ENCODE assay signal across 26 mouse cellular contexts in the genomic region with DNA sequence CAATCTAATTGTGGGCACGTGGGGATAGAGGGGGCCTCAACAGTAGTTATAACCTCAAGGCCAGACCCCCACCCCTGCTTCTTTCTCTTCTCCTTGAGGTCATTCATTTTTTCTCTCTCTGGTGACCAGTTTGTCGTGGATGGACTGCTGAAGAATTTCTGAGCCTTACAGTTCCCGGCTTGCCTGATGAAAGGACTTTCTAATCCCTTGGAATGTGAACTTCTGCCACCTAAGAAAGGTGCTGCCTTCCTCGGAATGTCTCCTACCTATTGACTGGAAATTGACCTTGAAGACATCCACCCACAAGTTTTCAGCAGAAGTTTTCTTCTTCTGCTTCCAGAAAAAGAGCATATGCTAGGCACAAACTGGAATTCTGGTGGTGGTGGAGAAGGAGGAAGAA. TPM values are rescaled to one million over a fixed set of nuclear protein-coding genes. Genes with fewer than 3 reads are reported as not detected.
A peak's percentile ranks its signal among the peaks of the same experiment; 100 is the strongest.
DNase-seq lines count a peak whose midpoint lies in the region; ATAC-seq lines count a peak whose summit lies in the region.
"Had no signal": no experiment of that assay in that cellular context is flagged by ENCODE, and none has a peak within 500 bp of the region (broad histone marks: within the 10 kb centered on the region; RNA-seq: fewer than 3 reads in every experiment).

No protein-coding gene starts in this region.

- H3K9me3 ChIP-seq in embryonic facial prominence, embryonic 11.5 days (replicated peaks; ENCODE audit: control insufficient read depth, low read length): no peaks in the 10 kb centered on the region
- H3K9me3 ChIP-seq in embryonic facial prominence, embryonic 10.5 days: no peaks in the 10 kb centered on the region
- H3K9me3 ChIP-seq in hindbrain, embryonic 10.5 days: no peaks in the 10 kb centered on the region
- H3K9me3 ChIP-seq in hindbrain, embryonic 14.5 days (ENCODE audit: control insufficient read depth, low read length): no peaks in the 10 kb centered on the region
- no peaks in the 10 kb centered on the region for H3K9me3 ChIP-seq in limb, embryonic 10.5 days (replicated peaks)
- H3K9me3 ChIP-seq: embryonic facial prominence, embryonic 13.5 days; G1E; hindbrain, embryonic 13.5 days had no signal

- DNase-seq in embryonic facial prominence, embryonic 11.5 days (ENCODE audit: low spot score): peak; percentile 5
- no peak for DNase-seq in embryonic facial prominence, embryonic 10.5 days (ENCODE audit: low spot score)
- no peak for DNase-seq in hindbrain, embryonic 10.5 days (ENCODE audit: low spot score)
- DNase-seq in hindbrain, embryonic 14.5 days (ENCODE audit: low spot score): no peak
- peak; percentile 4 for DNase-seq in urinary bladder, adult 2 months (ENCODE audit: low spot score)
- no peak for DNase-seq in urinary bladder, postnatal 25 days (ENCODE audit: low spot score)
- peak; percentile 7 for DNase-seq in limb, embryonic 10.5 days (ENCODE audit: low spot score)
- no peak for DNase-seq in embryo, embryonic 10.5 days (ENCODE audit: low spot score)
- DNase-seq: adrenal gland, postnatal 10 days; adrenal gland, postnatal 36 days; cerebellum, adult 11 months; cerebellum, adult 2 months; cerebellum, adult 9-11 months; cerebellum, postnatal 36 days; forebrain, postnatal 0 days; gastrocnemius, postnatal 25 days; kidney, adult 18-20 months had no signal

- ATAC-seq in embryonic facial prominence, embryonic 11.5 days (replicated peaks; ENCODE audit: insufficient number of reproducible peaks, low FRiP score, low TSS enrichment, low read depth): no peak
- no peak for ATAC-seq in hindbrain, embryonic 14.5 days (ENCODE audit: low FRiP score)
- ATAC-seq: forebrain, embryonic 14.5 days; hindbrain, postnatal 0 days; inflammation-experienced regulatory T-cells, adult 6 months; intestine, embryonic 16.5 days had no signal

- WGBS in embryonic facial prominence, embryonic 11.5 days: 51% methylated on average over 4 of the region's 4 CpGs
- WGBS in embryonic facial prominence, embryonic 10.5 days: 60% methylated on average over 4 of the region's 4 CpGs
- WGBS in hindbrain, embryonic 10.5 days: 67% methylated on average over 4 of the region's 4 CpGs
- WGBS in hindbrain, embryonic 14.5 days: 63% methylated on average over 4 of the region's 4 CpGs
- WGBS in limb, embryonic 10.5 days: 62% methylated on average over 4 of the region's 4 CpGs

- no peak overlapping the region for H3K27ac ChIP-seq in embryonic facial prominence, embryonic 11.5 days (replicated peaks; ENCODE audit: low read depth, low read length)
- no peak overlapping the region; the same call in 1 of the 2 replicates for H3K27ac ChIP-seq in embryonic facial prominence, embryonic 10.5 days (replicated peaks)
- H3K27ac ChIP-seq in hindbrain, embryonic 10.5 days: peak overlapping the region; percentile 77
- no peak overlapping the region for H3K27ac ChIP-seq in hindbrain, embryonic 14.5 days
- H3K27ac ChIP-seq in limb, embryonic 10.5 days: no peak overlapping the region
- H3K27ac ChIP-seq: embryonic facial prominence, embryonic 13.5 days; hindbrain, embryonic 13.5 days; hindbrain, postnatal 0 days had no signal

- H3K27me3 ChIP-seq in embryonic facial prominence, embryonic 11.5 days (ENCODE audit: control insufficient read depth, insufficient read depth, low read length): no peaks in the 10 kb centered on the region
- no peaks in the 10 kb centered on the region for H3K27me3 ChIP-seq in embryonic facial prominence, embryonic 10.5 days (replicated peaks; ENCODE audit: low read depth, poor library complexity, severe bottlenecking)
- no peaks in the 10 kb centered on the region for H3K27me3 ChIP-seq in hindbrain, embryonic 10.5 days (ENCODE audit: insufficient read depth, poor library complexity, severe bottlenecking)
- no peaks in the 10 kb centered on the region for H3K27me3 ChIP-seq in hindbrain, embryonic 14.5 days (ENCODE audit: control insufficient read depth, insufficient read depth, low read length)
- no peaks in the 10 kb centered on the region for H3K27me3 ChIP-seq in limb, embryonic 10.5 days (ENCODE audit: low read depth, poor library complexity, severe bottlenecking)
- H3K27me3 ChIP-seq: embryonic facial prominence, embryonic 13.5 days; hindbrain, embryonic 13.5 days had no signal

- no peak overlapping the region for H3K4me3 ChIP-seq in embryonic facial prominence, embryonic 11.5 days (ENCODE audit: low read depth, low read length)
- H3K4me3 ChIP-seq in embryonic facial prominence, embryonic 10.5 days: no peak overlapping the region
- no peak overlapping the region for H3K4me3 ChIP-seq in hindbrain, embryonic 10.5 days
- no peak overlapping the region for H3K4me3 ChIP-seq in hindbrain, embryonic 14.5 days (replicated peaks; ENCODE audit: low read length)
- no peak overlapping the region for H3K4me3 ChIP-seq in limb, embryonic 10.5 days
- H3K4me3 ChIP-seq: embryonic facial prominence, embryonic 13.5 days; erythroblast, embryonic 14.5 days; hindbrain, embryonic 13.5 days had no signal

- no peak overlapping the region for H3K4me2 ChIP-seq in embryonic facial prominence, embryonic 11.5 days (ENCODE audit: low read depth, low read length)
- no peak overlapping the region for H3K4me2 ChIP-seq in hindbrain, embryonic 14.5 days (replicated peaks)
- H3K4me2 ChIP-seq: embryonic facial prominence, embryonic 13.5 days; heart, embryonic 11.5 days; hindbrain, embryonic 13.5 days had no signal

- no peaks in the 10 kb centered on the region for H3K4me1 ChIP-seq in embryonic facial prominence, embryonic 11.5 days (ENCODE audit: control insufficient read depth, insufficient read depth, low read length)
- peaks cover 21% of the 10 kb centered on the region for H3K4me1 ChIP-seq in embryonic facial prominence, embryonic 10.5 days
- peaks cover 28% of the 10 kb centered on the region for H3K4me1 ChIP-seq in hindbrain, embryonic 10.5 days (replicated peaks)
- H3K4me1 ChIP-seq in hindbrain, embryonic 14.5 days (replicated peaks; ENCODE audit: control insufficient read depth, insufficient read depth, low read length): no peaks in the 10 kb centered on the region
- 0 out of 2 replicates have a peak, but pooled peaks cover 3% of the 10 kb centered on the region for H3K4me1 ChIP-seq in limb, embryonic 10.5 days
- H3K4me1 ChIP-seq: embryonic facial prominence, embryonic 13.5 days; hindbrain, embryonic 13.5 days had no signal

- H3K36me3 ChIP-seq in embryonic facial prominence, embryonic 11.5 days (replicated peaks; ENCODE audit: control insufficient read depth, insufficient read depth, low read depth, low read length): no peaks in the 10 kb centered on the region
- no peaks in the 10 kb centered on the region for H3K36me3 ChIP-seq in embryonic facial prominence, embryonic 10.5 days (replicated peaks)
- H3K36me3 ChIP-seq in hindbrain, embryonic 10.5 days: no peaks in the 10 kb centered on the region
- no peaks in the 10 kb centered on the region for H3K36me3 ChIP-seq in hindbrain, embryonic 14.5 days (replicated peaks; ENCODE audit: control insufficient read depth, insufficient read depth)
- no peaks in the 10 kb centered on the region for H3K36me3 ChIP-seq in limb, embryonic 10.5 days
- H3K36me3 ChIP-seq: embryonic facial prominence, embryonic 13.5 days; G1E; hindbrain, embryonic 13.5 days had no signal

- no peak overlapping the region for H3K9ac ChIP-seq in embryonic facial prominence, embryonic 11.5 days (replicated peaks; ENCODE audit: low read length)
- no peak overlapping the region for H3K9ac ChIP-seq in hindbrain, embryonic 14.5 days
- H3K9ac ChIP-seq: embryonic facial prominence, embryonic 13.5 days; forebrain, postnatal 0 days; hindbrain, embryonic 13.5 days had no signal

RNA-seq across cellular contexts. Expression of a gene that starts 38.2 kb away (rescaled TPM):
- 125 and 130 TPM in 2 replicates for polyA plus RNA-seq in embryonic facial prominence, embryonic 11.5 days (2014; fragmentation: Nextera tagmentation; extraction: Ambion mirVana)
- 151 and 156 TPM in 2 replicates for polyA plus RNA-seq in embryonic facial prominence, embryonic 10.5 days (2016; fragmentation: Nextera tagmentation; extraction: Ambion mirVana)
- polyA plus RNA-seq in hindbrain, embryonic 10.5 days (2016; fragmentation: Nextera tagmentation; extraction: Ambion mirVana): 162 and 170 TPM in 2 replicates
- 148 and 156 TPM in 2 replicates for polyA plus RNA-seq in hindbrain, embryonic 14.5 days (2014; fragmentation: Nextera tagmentation; extraction: Ambion mirVana)
- 75.3 and 95.1 TPM in 2 replicates for polyA plus RNA-seq in urinary bladder, adult 2 months (2012; rRNA removed)
- polyA plus RNA-seq in limb, embryonic 10.5 days (2016; fragmentation: Nextera tagmentation; extraction: Ambion mirVana): 142 and 155 TPM in 2 replicates

RNA-seq across cellular contexts. Expression of a gene that starts 42.9 kb away (rescaled TPM):
- 57.0 and 58.8 TPM in 2 replicates for polyA plus RNA-seq in embryonic facial prominence, embryonic 11.5 days (2014; fragmentation: Nextera tagmentation; extraction: Ambion mirVana)
- polyA plus RNA-seq in embryonic facial prominence, embryonic 10.5 days (2016; fragmentation: Nextera tagmentation; extraction: Ambion mirVana): 160 and 165 TPM in 2 replicates
- 180 and 207 TPM in 2 replicates for polyA plus RNA-seq in hindbrain, embryonic 10.5 days (2016; fragmentation: Nextera tagmentation; extraction: Ambion mirVana)
- polyA plus RNA-seq in hindbrain, embryonic 14.5 days (2014; fragmentation: Nextera tagmentation; extraction: Ambion mirVana): 70.5 and 87.5 TPM in 2 replicates
- polyA plus RNA-seq in urinary bladder, adult 2 months (2012; rRNA removed): 156 and 173 TPM in 2 replicates
- polyA plus RNA-seq in limb, embryonic 10.5 days (2016; fragmentation: Nextera tagmentation; extraction: Ambion mirVana): 158 TPM in 2 replicates

RNA-seq across cellular contexts. Expression of a gene that starts 59.4 kb away (rescaled TPM):
- 344 and 377 TPM in 2 replicates for polyA plus RNA-seq in embryonic facial prominence, embryonic 11.5 days (2014; fragmentation: Nextera tagmentation; extraction: Ambion mirVana)
- polyA plus RNA-seq in embryonic facial prominence, embryonic 10.5 days (2016; fragmentation: Nextera tagmentation; extraction: Ambion mirVana): 379 and 394 TPM in 2 replicates
- 387 and 389 TPM in 2 replicates for polyA plus RNA-seq in hindbrain, embryonic 10.5 days (2016; fragmentation: Nextera tagmentation; extraction: Ambion mirVana)
- polyA plus RNA-seq in hindbrain, embryonic 14.5 days (2014; fragmentation: Nextera tagmentation; extraction: Ambion mirVana): 324 and 357 TPM in 2 replicates
- polyA plus RNA-seq in urinary bladder, adult 2 months (2012; rRNA removed): 77.0 and 87.9 TPM in 2 replicates
- 420 and 432 TPM in 2 replicates for polyA plus RNA-seq in limb, embryonic 10.5 days (2016; fragmentation: Nextera tagmentation; extraction: Ambion mirVana)

RNA-seq across cellular contexts. Expression of a gene that starts 59.5 kb away (rescaled TPM):
- 130 and 134 TPM in 2 replicates for polyA plus RNA-seq in embryonic facial prominence, embryonic 11.5 days (2014; fragmentation: Nextera tagmentation; extraction: Ambion mirVana)
- 183 and 199 TPM in 2 replicates for polyA plus RNA-seq in embryonic facial prominence, embryonic 10.5 days (2016; fragmentation: Nextera tagmentation; extraction: Ambion mirVana)
- 135 and 181 TPM in 2 replicates for polyA plus RNA-seq in hindbrain, embryonic 10.5 days (2016; fragmentation: Nextera tagmentation; extraction: Ambion mirVana)
- 24.2 and 24.8 TPM in 2 replicates for polyA plus RNA-seq in hindbrain, embryonic 14.5 days (2014; fragmentation: Nextera tagmentation; extraction: Ambion mirVana)
- polyA plus RNA-seq in urinary bladder, adult 2 months (2012; rRNA removed): 5.9 and 7.0 TPM in 2 replicates
- 188 and 204 TPM in 2 replicates for polyA plus RNA-seq in limb, embryonic 10.5 days (2016; fragmentation: Nextera tagmentation; extraction: Ambion mirVana)

Comparison
In these comparisons a context has a peak if more than half of its experiments do, and no peak if none do; other contexts are left out.
1. DNase-seq: peak in embryonic facial prominence, embryonic 11.5 days (single experiment), urinary bladder, adult 2 months (single experiment) and limb, embryonic 10.5 days (single experiment); none in embryonic facial prominence, embryonic 10.5 days (single experiment), hindbrain, embryonic 10.5 days (single experiment), hindbrain, embryonic 14.5 days (single experiment), urinary bladder, postnatal 25 days (single experiment) and embryo, embryonic 10.5 days (single experiment).